Comparison of ENCODE assay signal across 8 mouse cellular contexts in the genomic region with DNA sequence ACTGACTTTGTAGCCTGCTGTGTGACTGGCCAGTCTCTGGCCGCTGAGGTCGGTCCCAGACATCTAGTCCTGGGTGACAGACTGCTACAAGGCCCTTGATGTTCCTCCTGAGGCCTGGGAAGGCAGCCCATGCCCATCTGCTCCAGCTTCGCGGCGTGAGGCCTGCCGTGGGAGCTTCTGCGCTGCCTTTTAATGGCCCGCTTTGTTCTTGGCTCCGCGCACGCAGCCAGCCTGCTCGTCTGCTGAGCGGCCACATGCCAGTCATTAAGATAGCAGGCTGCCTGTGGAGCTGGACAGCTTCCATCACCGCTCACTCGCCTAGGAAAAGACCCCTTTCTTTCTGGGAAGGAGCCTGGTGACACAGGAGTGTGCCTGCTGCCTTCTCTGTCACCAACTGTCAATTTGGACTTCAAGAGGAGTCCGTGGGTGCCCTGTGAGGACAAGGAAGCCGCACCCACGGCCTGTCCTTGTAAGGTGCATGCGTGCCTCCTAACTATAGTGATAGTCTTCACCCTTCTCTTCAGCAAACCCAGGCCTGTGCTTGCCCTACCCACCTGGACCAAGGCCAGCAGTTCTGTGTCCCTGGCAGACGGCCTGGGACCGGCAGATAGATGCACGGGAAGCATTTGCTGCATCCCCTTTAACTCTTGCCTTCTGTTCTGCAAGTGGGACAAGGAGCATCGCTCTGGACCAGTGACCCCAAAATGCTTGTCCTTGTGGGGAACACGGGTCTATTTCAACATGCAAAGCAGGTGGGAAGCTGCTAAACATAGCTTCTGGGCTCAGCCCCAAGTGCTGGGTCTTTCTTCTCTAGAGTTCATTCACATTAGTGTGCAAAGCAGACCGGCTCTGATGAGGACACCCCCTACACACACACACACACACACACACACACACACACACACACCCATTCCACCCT.
A peak's percentile ranks its signal among the peaks of the same experiment; 100 is the strongest.
DNase-seq lines count a peak whose midpoint lies in the region; ATAC-seq lines count a peak whose summit lies in the region.

No protein-coding gene starts in this region.

- peak; percentile 55 for ATAC-seq in frontal cortex, adult (ENCODE audit: low TSS enrichment)
- no peak for ATAC-seq in monocyte, adult 5-6 weeks (replicated peaks; ENCODE audit: insufficient number of reproducible peaks, low FRiP score, low TSS enrichment, poor library complexity, severe bottlenecking)

- peak; percentile 42 to 58 for DNase-seq in urinary bladder, adult 18-20 months (ENCODE audit: low spot score in 2 of 2)
- no peak for DNase-seq in urinary bladder, postnatal 10 days (ENCODE audit: low spot score)
- peak; percentile 89 for DNase-seq in heart, postnatal 4 days
- DNase-seq in layer of hippocampus, adult 9-11 months, result peak; percentile 87
- DNase-seq in lung, postnatal 10 days, result peak; percentile 82
- peak; percentile 34 for DNase-seq in retina, postnatal 7 days (ENCODE audit: low read depth, low spot score)
